Mouse (Mus musculus): Measurements from ENCODE around the gene Igsf23.
"Not testable (repeated sequence)": the region's sequence is repeated elsewhere in the genome, so short reads cannot be mapped to it uniquely, and the experiment has no call there.

Gene Igsf23

DNA sequence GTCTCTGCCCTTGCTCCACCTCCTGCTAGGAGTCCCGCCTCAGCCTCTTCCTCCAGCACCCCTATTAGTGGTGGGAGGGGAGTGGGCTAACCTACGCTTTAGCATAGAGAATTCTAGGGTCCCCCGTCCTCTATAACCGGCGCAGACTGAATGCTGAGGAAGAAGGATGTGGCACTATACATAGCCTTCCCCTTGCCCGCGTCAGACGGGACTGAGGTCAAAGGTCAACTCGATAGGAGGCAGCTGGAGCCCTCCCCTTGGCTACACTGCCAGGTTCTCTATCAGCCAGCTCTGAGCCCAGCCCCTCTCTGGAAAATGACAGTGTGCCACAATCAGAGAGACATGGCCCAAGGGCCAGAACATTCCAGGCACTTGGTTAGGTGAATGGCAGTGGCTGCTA lies at the start of gene Igsf23:
TSS of gene Igsf23 (minus strand) at position 168 of the 400 bp plus-strand sequence.
- no peak for DNase-seq (ENCODE audit: low read depth)

GRCm38 (mm10) chr7:19996721-19997120 lies 46.2 kb upstream of the Igsf23 start:
- not testable (repeated sequence) for DNase-seq (ENCODE audit: low read depth)

- DNase-seq (ENCODE audit: low read depth): not testable (repeated sequence)
Measured at GRCm38 (mm10) chr7:19991165-19991564, 40.6 kb upstream of the Igsf23 start, which contains the start of gene Nlrp9b. Gene Nlrp9b, plus strand, starts transcription at chr7:19991465.

DNA sequence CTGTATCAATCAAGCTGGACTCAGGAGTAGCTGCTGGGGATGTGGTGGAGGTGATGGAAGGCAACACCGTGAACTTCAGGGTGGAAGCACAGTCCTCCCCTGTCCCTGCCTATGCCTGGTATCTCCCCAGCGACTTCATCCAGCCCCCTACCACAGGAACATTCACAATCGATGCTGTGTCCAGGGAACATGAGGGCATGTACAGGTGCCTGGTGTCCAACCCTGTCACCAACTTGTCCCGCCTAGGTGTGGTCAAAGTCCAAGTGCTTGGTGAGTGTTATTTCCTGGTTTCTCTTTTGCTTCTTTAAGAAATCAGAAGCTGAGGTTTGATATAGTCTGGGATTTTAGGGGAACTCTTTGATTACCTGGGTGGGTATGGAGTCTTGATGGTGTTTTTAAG lies 21.0 kb upstream of the Igsf23 start:
- no peak for DNase-seq (ENCODE audit: low read depth)

- no peak for DNase-seq (ENCODE audit: low read depth)
Measured at GRCm38 (mm10) chr7:19970196-19970595, 19.6 kb upstream of the Igsf23 start.

GRCm38 (mm10) chr7:19969541-19970090 lies 19.1 kb upstream of the Igsf23 start:
- DNase-seq (ENCODE audit: low read depth): no peak

- DNase-seq (ENCODE audit: low read depth): no peak
Measured at GRCm38 (mm10) chr7:19969106-19969505, 18.6 kb upstream of the Igsf23 start.

GRCm38 (mm10) chr7:19964985-19965579 lies 14.5 kb upstream of the Igsf23 start, which contains the start of gene Ceacam20:
Gene Ceacam20, plus strand, starts transcription at chr7:19965412.
- peak; percentile 52 for DNase-seq (ENCODE audit: low read depth)

DNA sequence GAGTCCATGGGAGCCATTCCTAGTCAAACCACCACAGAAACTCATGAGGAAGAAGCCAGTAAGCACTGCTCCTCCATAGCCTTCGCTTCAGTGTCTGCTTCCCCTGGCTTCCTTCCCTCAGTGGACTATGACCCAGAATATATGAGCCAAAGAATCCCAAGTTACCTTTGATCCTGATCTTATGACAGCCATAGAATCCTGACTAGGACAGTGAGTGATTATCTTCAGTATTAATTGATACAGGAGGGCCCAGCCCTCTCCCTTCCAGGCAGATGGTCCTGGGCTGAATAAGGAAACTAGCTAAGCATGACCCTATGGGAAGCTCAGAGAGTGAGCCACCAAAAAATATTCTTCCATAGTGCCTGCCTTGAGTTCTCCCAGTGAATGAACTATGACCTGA lies 11.9 kb upstream of the Igsf23 start:
- no peak for DNase-seq (ENCODE audit: low read depth)

GRCm38 (mm10) chr7:19956341-19956781 lies 5.8 kb upstream of the Igsf23 start:
- DNase-seq (ENCODE audit: low read depth): peak; percentile 98

DNA sequence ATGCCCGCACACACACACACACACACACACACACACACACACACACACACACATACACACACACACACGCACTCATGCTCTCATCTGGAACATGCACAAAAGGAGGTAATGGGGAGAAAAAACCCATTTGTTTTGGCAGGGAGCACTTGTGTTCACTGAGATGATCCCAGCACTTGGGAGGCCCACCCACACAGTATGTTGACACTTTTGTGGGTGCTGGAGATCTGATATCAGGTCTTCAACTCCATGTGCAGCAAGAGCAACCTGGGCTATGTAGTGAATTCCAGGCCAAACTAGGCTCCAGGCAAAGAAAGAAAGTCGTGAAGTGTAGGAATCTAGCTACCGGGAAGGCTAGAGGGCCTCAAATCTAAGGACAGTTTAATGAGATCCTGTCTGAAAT lies 5.3 kb upstream of the Igsf23 start:
- DNase-seq (ENCODE audit: low read depth): peak; percentile 30

DNA sequence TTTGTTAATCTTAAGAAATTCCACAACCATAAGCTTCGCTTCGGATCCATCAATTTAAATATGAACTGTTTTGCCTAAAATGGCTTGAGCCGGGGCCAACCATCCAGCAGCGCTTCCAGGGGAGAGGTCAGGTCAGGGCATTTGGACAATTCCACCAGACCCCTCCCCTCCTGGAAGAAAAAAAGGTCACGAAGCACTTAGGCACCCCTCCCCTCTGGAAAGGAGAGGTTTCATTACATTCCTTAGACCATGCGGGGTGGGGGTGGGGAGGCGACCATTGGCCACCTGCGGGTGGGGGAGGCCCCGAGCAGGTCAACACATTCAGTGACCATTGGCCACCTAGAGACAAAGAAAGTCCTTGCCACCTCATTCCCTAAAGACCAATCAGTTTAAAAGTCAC lies 2.5 kb upstream of the Igsf23 start:
- no peak for DNase-seq (ENCODE audit: low read depth)

DNA sequence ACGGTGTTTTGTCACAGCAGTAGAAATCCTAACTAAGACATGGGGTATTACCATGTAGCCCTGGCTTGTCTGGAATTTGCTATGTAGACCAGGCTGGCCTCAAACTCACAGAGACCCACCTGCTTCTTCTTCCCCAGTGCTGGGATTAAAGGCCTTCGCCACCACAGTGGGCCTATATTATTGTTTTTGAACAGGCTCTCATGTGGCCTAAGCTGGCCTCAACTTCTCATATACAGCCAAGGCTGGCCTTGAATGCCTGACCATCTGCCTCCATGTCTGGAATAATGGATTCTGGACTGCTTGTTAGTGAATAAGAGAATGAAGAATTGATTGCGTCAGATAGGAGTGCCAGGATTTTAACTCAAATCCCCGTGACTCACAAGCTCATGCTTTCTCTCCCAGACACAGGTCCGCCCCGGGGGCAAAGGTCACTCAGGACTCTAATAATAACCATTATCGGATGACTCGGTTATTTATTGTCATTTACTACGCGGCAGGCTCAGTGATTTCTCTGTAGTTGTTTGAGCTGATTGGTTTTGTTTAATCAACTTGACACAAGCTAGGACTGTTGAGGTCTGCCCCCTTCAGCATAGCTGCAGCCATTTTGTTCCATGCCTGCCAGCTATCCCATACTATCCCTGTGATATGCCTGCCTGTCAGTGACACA lies 1.9 kb upstream of the Igsf23 start:
- DNase-seq (ENCODE audit: low read depth): peak; percentile 90

DNA sequence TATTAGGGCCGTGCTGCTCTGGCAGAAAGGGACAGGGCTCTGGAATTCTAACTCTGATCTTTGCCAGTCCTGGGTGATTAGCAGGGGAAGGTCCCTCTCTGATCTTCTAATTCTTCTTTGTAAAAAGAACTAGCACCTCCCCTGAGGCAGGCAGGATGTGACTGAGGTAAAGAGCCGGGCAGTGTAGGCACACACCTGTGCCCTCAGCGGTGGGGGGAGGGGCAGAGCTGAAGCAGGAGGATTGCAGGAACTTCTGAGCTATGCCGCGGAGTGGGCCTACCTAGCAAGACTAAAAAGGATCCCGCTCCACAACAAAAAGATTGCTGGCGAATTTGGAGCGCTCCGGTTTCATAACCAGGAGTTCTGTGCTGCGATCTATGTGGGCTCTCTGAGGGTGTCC lies 560 bp downstream of the Igsf23 start:
- DNase-seq (ENCODE audit: low read depth): no peak

GRCm38 (mm10) chr7:19948956-19949355 lies 1.6 kb downstream of the Igsf23 start:
- no peak for DNase-seq (ENCODE audit: low read depth)

GRCm38 (mm10) chr7:19945821-19946515 lies 4.6 kb downstream of the Igsf23 start:
- no peak for DNase-seq (ENCODE audit: low read depth)

DNA sequence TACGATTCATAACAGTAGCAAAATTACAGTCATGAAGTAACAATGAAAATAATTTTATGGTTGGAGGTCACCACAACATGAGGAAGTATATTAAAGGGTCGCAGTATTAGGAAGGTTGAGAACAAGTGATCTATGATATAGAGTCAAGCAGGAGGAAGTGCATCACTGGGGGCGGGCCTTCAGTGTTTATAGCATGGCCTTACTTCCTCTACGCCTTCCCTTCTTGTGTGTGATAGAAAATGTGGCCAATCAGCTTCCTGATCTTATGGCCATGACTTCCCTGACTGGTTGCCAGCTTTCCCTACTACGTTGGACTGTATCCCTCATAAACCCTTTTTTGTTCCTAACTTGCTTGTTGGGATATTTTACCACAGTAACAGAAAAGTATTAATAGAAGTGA lies 5.4 kb downstream of the Igsf23 start:
- no peak for DNase-seq (ENCODE audit: low read depth)

DNA sequence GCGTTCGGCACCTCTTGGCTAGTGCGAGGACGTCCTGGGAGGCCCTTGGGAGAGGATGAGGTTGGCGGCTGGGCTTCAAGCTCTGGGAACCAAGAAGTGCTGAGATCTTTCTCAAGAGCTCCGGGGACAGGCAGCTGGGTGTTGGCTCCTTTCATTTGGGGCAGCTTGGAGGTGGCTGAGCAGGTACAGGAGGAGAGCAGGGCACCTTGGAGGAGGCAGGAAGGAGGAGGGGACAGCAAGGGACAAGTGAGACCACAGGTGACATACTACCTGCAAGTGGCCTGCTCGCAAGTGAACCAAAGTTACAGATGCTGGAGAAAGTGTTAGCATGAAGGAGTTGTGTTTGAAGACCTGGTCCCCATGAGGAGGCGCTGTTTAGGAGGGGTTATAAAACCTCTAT lies 5.8 kb downstream of the Igsf23 start:
- DNase-seq (ENCODE audit: low read depth): no peak

GRCm38 (mm10) chr7:19940256-19940655 lies 10.3 kb downstream of the Igsf23 start:
- DNase-seq (ENCODE audit: low read depth): no peak

- DNase-seq (ENCODE audit: low read depth): peak; percentile 56
Measured at GRCm38 (mm10) chr7:19939555-19940235, 10.9 kb downstream of the Igsf23 start.

GRCm38 (mm10) chr7:19937229-19937821 lies 13.2 kb downstream of the Igsf23 start:
- DNase-seq (ENCODE audit: low read depth): no peak

DNA sequence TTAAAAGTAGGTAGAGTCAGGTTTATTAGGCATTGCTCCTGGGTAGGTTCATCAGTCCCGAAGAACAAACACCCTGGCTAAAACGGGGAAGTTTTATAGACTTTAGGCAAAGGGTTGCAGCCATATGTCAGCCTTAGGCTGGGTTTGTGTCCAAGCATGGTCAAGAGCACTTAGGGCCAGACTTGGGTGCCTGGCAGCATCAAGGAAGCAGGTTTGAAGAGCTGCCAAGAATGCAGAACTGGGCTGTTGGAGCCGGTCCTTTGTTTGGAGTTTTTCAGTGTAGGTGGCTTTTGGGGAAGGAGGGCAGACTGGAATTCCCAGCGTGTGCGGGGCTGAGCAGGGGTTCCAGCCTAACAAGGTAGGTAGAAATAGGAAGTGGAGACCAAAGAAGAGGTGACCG lies 14.6 kb downstream of the Igsf23 start:
- DNase-seq (ENCODE audit: low read depth): peak; percentile 49
